Mouse (Mus musculus) limb, embryonic 14.5 days (tissue): ENCODE results near the gene Ddx3x. TPM values are rescaled to one million over a fixed set of nuclear protein-coding genes. Genes with fewer than 3 reads are reported as not detected.

Experiments used
- ATAC-seq: fragments of 200-750 bp; cut with Nextera tagmentation; 2 replicates; pipeline ENCODE4 v1.8.0; 2017; ENCODE audit warnings: low read depth, moderate number of reproducible peaks, moderate TSS enrichment; ENCODE audit not compliant: low FRiP score
- DNase-seq: peaks from one replicate; pipeline ENCODE4 v3.0.0-alpha.2; 2015; ENCODE audit warnings: low spot score
- H3K27ac ChIP-seq: fragments of 300-500 bp; sonication (generic); replicated peaks from 2 replicates; pipeline ENCODE4 v1.5.1; 2014; ENCODE audit warnings: low read depth, mild to moderate bottlenecking, low read length, moderate library complexity, mixed read lengths
- H3K27me3 ChIP-seq: fragments of 300-500 bp; sonication (generic); 2 replicates; pipeline ENCODE4 v1.6.1; 2014; ENCODE audit warnings: low read length, mixed read lengths; ENCODE audit not compliant: control insufficient read depth, insufficient read depth
- H3K36me3 ChIP-seq: fragments of 300-500 bp; sonication (generic); 2 replicates; pipeline ENCODE4 v1.6.1; 2014; ENCODE audit warnings: mild to moderate bottlenecking, low read length, moderate library complexity, mixed read lengths; ENCODE audit not compliant: control insufficient read depth, insufficient read depth
- H3K4me1 ChIP-seq: fragments of 300-500 bp; sonication (generic); 2 replicates; pipeline ENCODE4 v1.6.1; 2014; ENCODE audit warnings: antibody characterized with exemption, low read length, mixed read lengths; ENCODE audit not compliant: control insufficient read depth, insufficient read depth
- H3K4me2 ChIP-seq: fragments of 300-500 bp; sonication (generic); replicated peaks from 2 replicates; pipeline ENCODE4 v1.6.1; 2014; ENCODE audit warnings: low read depth, mild to moderate bottlenecking, low read length, moderate library complexity; ENCODE audit not compliant: severe bottlenecking
- H3K4me3 ChIP-seq: fragments of 300-500 bp; sonication (generic); replicated peaks from 2 replicates; pipeline ENCODE4 v1.5.1; 2014; ENCODE audit warnings: low read length
- H3K9ac ChIP-seq: fragments of 300-500 bp; sonication (generic); 2 replicates; pipeline ENCODE4 v1.6.1; 2014; ENCODE audit warnings: mild to moderate bottlenecking, low read depth, low read length, moderate library complexity; ENCODE audit not compliant: severe bottlenecking
- H3K9me3 ChIP-seq: fragments of 300-500 bp; sonication (generic); 2 replicates; pipeline ENCODE4 v1.6.1; 2016; ENCODE audit warnings: low read length; ENCODE audit not compliant: control insufficient read depth
- POLR2A ChIP-seq: fragments of 200-500 bp; IDR thresholded peaks from 2 replicates; pipeline ENCODE4 v1.8.0; 2012; ENCODE audit warnings: inconsistent platforms, mild to moderate bottlenecking, moderate library complexity, borderline replicate concordance; ENCODE audit not compliant: insufficient read depth, insufficient read length; ENCODE audit errors: extremely low read depth
- WGBS: fragments of 180-500 bp; shearing (Covaris S2); extraction: QIAGEN DNeasy Blood & Tissue Kit; methylation state at CpG from one replicate; pipeline ENCODE4 v1.1.7; 2014; 5-methylcytosine and 5-hydroxymethylcytosine counted together
- polyA plus RNA-seq, 2 experiments: library from polyadenylated mRNA; depleted of rRNA in 1 of 2; stranded (reverse) in 1 of 2; unstranded in 1 of 2; fragments of >200 nt; fragmentation: Nextera tagmentation in 1 of 2; extraction: Ambion mirVana in 1 of 2; gene quantifications; 2 replicates each; pipeline versions ENCODE4 v1.2.1 to v1.2.3; 2012 to 2014

Ddx3x gene
- polyA plus RNA-seq, 2 experiments = 100 to 126 TPM

DNA sequence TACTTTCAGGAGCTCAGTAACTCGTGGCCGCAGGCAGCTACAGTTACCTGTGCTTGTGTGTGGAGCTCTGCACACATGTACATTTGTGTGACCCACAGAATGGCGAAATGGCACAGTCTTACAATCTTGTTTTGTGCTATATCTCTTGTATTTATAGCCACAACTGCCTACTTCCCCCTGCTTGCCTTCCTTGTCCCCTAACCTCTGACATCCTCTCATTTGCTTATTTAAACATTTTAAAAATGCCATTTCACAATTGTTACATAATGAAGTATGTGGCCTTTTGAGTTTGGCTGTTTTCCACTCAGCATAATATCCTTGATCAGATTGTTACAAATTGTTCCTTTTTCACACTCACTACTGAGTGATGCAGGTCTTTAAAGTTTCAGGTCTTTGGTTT is 25.4 kb downstream of the Ddx3x start:
- no peaks in the 10 kb centered on the region for H3K4me1 ChIP-seq
- DNase-seq (no peak), ATAC-seq (no peak)
- H3K4me3 ChIP-seq = no peak overlapping the region
- no peaks in the 10 kb centered on the region for H3K27me3 ChIP-seq
- no peaks in the 10 kb centered on the region for H3K9me3 ChIP-seq
- no peak for TF ChIP-seq POLR2A
- WGBS = 86% methylated on average over 3 of the region's 3 CpGs
- H3K9ac ChIP-seq = no peak overlapping the region
- H3K27ac ChIP-seq = no peak overlapping the region
- no peak overlapping the region for H3K4me2 ChIP-seq
- no peaks in the 10 kb centered on the region for H3K36me3 ChIP-seq

GRCm38 (mm10) chrX:13311396-13311795 is 30.6 kb downstream of the Ddx3x start:
- no peak for TF ChIP-seq POLR2A
- no peak overlapping the region for H3K4me2 ChIP-seq
- no peak overlapping the region for H3K27ac ChIP-seq
- H3K9ac ChIP-seq = no peak overlapping the region
- no peaks in the 10 kb centered on the region for H3K4me1 ChIP-seq
- 66% methylated on average over 4 of the region's 4 CpGs for WGBS
- ATAC-seq = no peak
- H3K9me3 ChIP-seq = no peaks in the 10 kb centered on the region
- DNase-seq = no peak
- no peak overlapping the region for H3K4me3 ChIP-seq
- no peaks in the 10 kb centered on the region for H3K27me3 ChIP-seq
- no peaks in the 10 kb centered on the region for H3K36me3 ChIP-seq

- H3K27me3 ChIP-seq = no peaks in the 10 kb centered on the region
- H3K4me3 ChIP-seq = no peak overlapping the region
- H3K27ac ChIP-seq = no peak overlapping the region
- H3K9me3 ChIP-seq = no peaks in the 10 kb centered on the region
- DNase-seq (no peak), ATAC-seq (no peak)
- no peak for TF ChIP-seq POLR2A
- WGBS = 82% methylated on average over 7 of the region's 7 CpGs
- no peak overlapping the region for H3K4me2 ChIP-seq
- H3K9ac ChIP-seq = no peak overlapping the region
- H3K36me3 ChIP-seq = no peaks in the 10 kb centered on the region
- no peaks in the 10 kb centered on the region for H3K4me1 ChIP-seq
These were observed 48.8 kb downstream of the Ddx3x start for GRCm38 (mm10) chrX:13329611-13330010.

Other genes with a start within 250 kb of the Ddx3x start
- gene Usp9x, start 209.5 kb upstream of the Ddx3x start, polyA plus RNA-seq (2012; rRNA removed) = 33.0 and 38.2 TPM in 2 replicates
- 55.5 and 58.4 TPM in 2 replicates for gene Usp9x, start 209.5 kb upstream of the Ddx3x start, polyA plus RNA-seq (2014; fragmentation: Nextera tagmentation; extraction: Ambion mirVana)
- gene Nyx, start 185.1 kb downstream of the Ddx3x start, polyA plus RNA-seq (2012; rRNA removed) = 0.10 and 0.12 TPM in 2 replicates
- 0.04 TPM in 1 of 2 replicates, not detected in the other for gene Nyx, start 185.1 kb downstream of the Ddx3x start, polyA plus RNA-seq (2014; fragmentation: Nextera tagmentation; extraction: Ambion mirVana)